Mouse (Mus musculus) heart, embryonic 13.5 days (tissue): Measurements from ENCODE around the gene Bcl11b. TPM values are rescaled to one million over a fixed set of nuclear protein-coding genes. Genes with fewer than 3 reads are reported as not detected.

Source experiments
- ATAC-seq: fragments of 200-750 bp; cut with Nextera tagmentation; 2 replicates; pipeline ENCODE4 v1.8.0; 2017; ENCODE audit warnings: moderate TSS enrichment; ENCODE audit not compliant: insufficient number of reproducible peaks, low FRiP score, low TSS enrichment; ENCODE audit errors: extremely low read depth
- H3K27ac ChIP-seq: fragments of 300-500 bp; sonication (generic); replicated peaks from 2 replicates; pipeline ENCODE4 v1.5.1; 2015; ENCODE audit warnings: moderate library complexity, mild to moderate bottlenecking, inconsistent platforms
- H3K27me3 ChIP-seq: fragments of 300-500 bp; sonication (generic); replicated peaks from 2 replicates; pipeline ENCODE4 v1.6.1; 2015; ENCODE audit warnings: mild to moderate bottlenecking, inconsistent platforms
- H3K36me3 ChIP-seq: fragments of 300-500 bp; sonication (generic); 2 replicates; pipeline ENCODE4 v1.6.1; 2015; ENCODE audit warnings: mild to moderate bottlenecking, inconsistent platforms
- H3K4me1 ChIP-seq: fragments of 300-500 bp; sonication (generic); 2 replicates; pipeline ENCODE4 v1.6.1; 2015; ENCODE audit warnings: inconsistent platforms
- H3K4me2 ChIP-seq: fragments of 300-500 bp; sonication (generic); 2 replicates; pipeline ENCODE4 v1.6.1; 2015; ENCODE audit warnings: inconsistent platforms, mild to moderate bottlenecking, moderate library complexity
- H3K4me3 ChIP-seq: fragments of 300-500 bp; sonication (generic); 2 replicates; pipeline ENCODE4 v1.5.1; 2015; ENCODE audit warnings: moderate library complexity, mild to moderate bottlenecking, inconsistent platforms
- H3K9ac ChIP-seq: fragments of 300-500 bp; sonication (generic); 2 replicates; pipeline ENCODE4 v1.6.1; 2015; ENCODE audit warnings: inconsistent platforms, mild to moderate bottlenecking, moderate library complexity
- H3K9me3 ChIP-seq: fragments of 300-500 bp; sonication (generic); 2 replicates; pipeline ENCODE4 v1.6.1; 2016; ENCODE audit warnings: inconsistent platforms
- WGBS: fragments of 180-500 bp; shearing (Covaris S2); methylation state at CpG from one replicate; pipeline ENCODE4 v1.1.7; 2015; ENCODE audit warnings: mixed read lengths; 5-methylcytosine and 5-hydroxymethylcytosine counted together
- polyA plus RNA-seq: library from polyadenylated mRNA; unstranded; fragments of >200 nt; fragmentation: Nextera tagmentation; extraction: Ambion mirVana; gene quantifications from 2 replicates; pipeline ENCODE4 v1.2.1, GENCODE M21; 2015

The Bcl11b gene
- polyA plus RNA-seq, 1 experiment from 2014 or later = 4.5 TPM

GRCm38 (mm10) chr12:108005816-108006626 is 2.6 kb upstream of the Bcl11b start:
- Histone ChIP-seq H3K4me3 (peak overlapping the region; percentile 84), H3K4me2 (peak overlapping the region; percentile 93), H3K36me3 (no peaks in the 10 kb centered on the region), H3K9me3 (no peaks in the 10 kb centered on the region), H3K27ac (no peak overlapping the region), H3K9ac (peak overlapping the region; percentile 73), H3K27me3 (peaks cover 72% of the 10 kb centered on the region), H3K4me1 (peaks cover 27% of the 10 kb centered on the region)
- no peak for ATAC-seq
- 1% methylated on average over 53 of the region's 56 CpGs for WGBS

GRCm38 (mm10) chr12:108005488-108005800 is 2.0 kb upstream of the Bcl11b start:
- WGBS = 6% methylated on average over 14 of the region's 14 CpGs
- Histone ChIP-seq H3K27me3 (peaks cover 77% of the 10 kb centered on the region), H3K9ac (peak overlapping the region; percentile 71), H3K4me1 (peaks cover 27% of the 10 kb centered on the region), H3K9me3 (no peaks in the 10 kb centered on the region), H3K4me3 (peak overlapping the region; percentile 84), H3K36me3 (no peaks in the 10 kb centered on the region), H3K27ac (no peak overlapping the region), H3K4me2 (peak overlapping the region; percentile 93)
- ATAC-seq = peak; percentile 10; the same call in 1 of the 2 replicates

- Histone ChIP-seq H3K9me3 (no peaks in the 10 kb centered on the region), H3K4me3 (peak overlapping the region; percentile 84), H3K27me3 (peaks cover 83% of the 10 kb centered on the region), H3K27ac (no peak overlapping the region), H3K4me2 (peak overlapping the region; percentile 93), H3K36me3 (no peaks in the 10 kb centered on the region), H3K9ac (peak overlapping the region; percentile 71), H3K4me1 (peaks cover 27% of the 10 kb centered on the region)
- WGBS = 1% methylated on average over 42 of the region's 43 CpGs
- ATAC-seq = 0 out of 2 replicates have a peak, but pooled peaks have one; percentile 12
Measured at GRCm38 (mm10) chr12:108004701-108005487, 1.5 kb upstream of the Bcl11b start.

GRCm38 (mm10) chr12:108003928-108004327 is 526 bp upstream of the Bcl11b start:
- no peak for ATAC-seq
- Histone ChIP-seq H3K9me3 (no peaks in the 10 kb centered on the region), H3K4me2 (peak overlapping the region; percentile 93), H3K27me3 (peaks cover 88% of the 10 kb centered on the region), H3K4me1 (peaks cover 27% of the 10 kb centered on the region), H3K27ac (peak overlapping the region; percentile 83), H3K4me3 (peak overlapping the region; percentile 84), H3K9ac (peak overlapping the region; percentile 87), H3K36me3 (no peaks in the 10 kb centered on the region)
- WGBS = 2% methylated on average over 35 of the region's 35 CpGs

GRCm38 (mm10) chr12:108002436-108003189 is 789 bp downstream of the Bcl11b start:
- peaks cover 89% of the 10 kb centered on the region for H3K27me3 ChIP-seq
- no peaks in the 10 kb centered on the region for H3K9me3 ChIP-seq
- H3K4me2 ChIP-seq = peak overlapping the region; percentile 93
- no peak for ATAC-seq
- H3K36me3 ChIP-seq = no peaks in the 10 kb centered on the region
- peak overlapping the region; percentile 87 for H3K9ac ChIP-seq
- peak overlapping the region; percentile 84 for H3K4me3 ChIP-seq
- peaks cover 27% of the 10 kb centered on the region for H3K4me1 ChIP-seq
- under 1% methylated on average over 58 of the region's 78 CpGs for WGBS
- no peak overlapping the region for H3K27ac ChIP-seq

GRCm38 (mm10) chr12:108001652-108002340 is 1.6 kb downstream of the Bcl11b start:
- H3K4me1 ChIP-seq = peaks cover 33% of the 10 kb centered on the region
- no peak overlapping the region for H3K27ac ChIP-seq
- WGBS = 4% methylated on average over 37 of the region's 37 CpGs
- peak overlapping the region; percentile 84 for H3K4me3 ChIP-seq
- H3K27me3 ChIP-seq = peaks cover 89% of the 10 kb centered on the region
- H3K9me3 ChIP-seq = no peaks in the 10 kb centered on the region
- H3K4me2 ChIP-seq = peak overlapping the region; percentile 93
- peak overlapping the region; percentile 87 for H3K9ac ChIP-seq
- no peak for ATAC-seq
- no peaks in the 10 kb centered on the region for H3K36me3 ChIP-seq

GRCm38 (mm10) chr12:108000715-108001080 is 2.7 kb downstream of the Bcl11b start:
- Histone ChIP-seq H3K9ac (no peak overlapping the region), H3K4me3 (no peak overlapping the region), H3K27ac (no peak overlapping the region), H3K9me3 (no peaks in the 10 kb centered on the region), H3K4me1 (peaks cover 28% of the 10 kb centered on the region), H3K27me3 (peaks cover 85% of the 10 kb centered on the region), H3K4me2 (no peak overlapping the region), H3K36me3 (no peaks in the 10 kb centered on the region)
- WGBS = 9% methylated on average over 2 of the region's 2 CpGs
- ATAC-seq = no peak

GRCm38 (mm10) chr12:107999751-108000714 is 3.4 kb downstream of the Bcl11b start:
- Histone ChIP-seq H3K4me2 (no peak overlapping the region), H3K27me3 (peaks cover 84% of the 10 kb centered on the region), H3K4me1 (peaks cover 21% of the 10 kb centered on the region), H3K4me3 (no peak overlapping the region), H3K27ac (no peak overlapping the region), H3K9me3 (no peaks in the 10 kb centered on the region), H3K36me3 (no peaks in the 10 kb centered on the region), H3K9ac (no peak overlapping the region)
- WGBS = 63% methylated on average over 15 of the region's 15 CpGs
- ATAC-seq = no peak

GRCm38 (mm10) chr12:107998746-107999145 is 4.7 kb downstream of the Bcl11b start:
- peak overlapping the region; percentile 46 for H3K4me2 ChIP-seq
- peaks cover 13% of the 10 kb centered on the region for H3K4me1 ChIP-seq
- H3K9ac ChIP-seq = no peak overlapping the region
- no peaks in the 10 kb centered on the region for H3K9me3 ChIP-seq
- H3K27ac ChIP-seq = no peak overlapping the region
- H3K27me3 ChIP-seq = peaks cover 83% of the 10 kb centered on the region
- no peak for ATAC-seq
- under 1% methylated on average over 20 of the region's 20 CpGs for WGBS
- no peak overlapping the region for H3K4me3 ChIP-seq
- H3K36me3 ChIP-seq = no peaks in the 10 kb centered on the region

GRCm38 (mm10) chr12:107997901-107998300 is 5.5 kb downstream of the Bcl11b start:
- peaks cover 88% of the 10 kb centered on the region for H3K27me3 ChIP-seq
- peaks cover 13% of the 10 kb centered on the region for H3K4me1 ChIP-seq
- no peaks in the 10 kb centered on the region for H3K36me3 ChIP-seq
- H3K4me3 ChIP-seq = no peak overlapping the region
- no peak overlapping the region for H3K9ac ChIP-seq
- H3K4me2 ChIP-seq = no peak overlapping the region
- H3K9me3 ChIP-seq = no peaks in the 10 kb centered on the region
- 66% methylated on average over 11 of the region's 11 CpGs for WGBS
- H3K27ac ChIP-seq = no peak overlapping the region
- no peak for ATAC-seq
